Mouse (Mus musculus): ENCODE results near the gene Cyp2c40. TPM values are rescaled to one million over a fixed set of nuclear protein-coding genes. Genes with fewer than 3 reads are reported as not detected.

Gene Cyp2c40
- polyA plus RNA-seq (2017; shearing (Covaris generic)): not detected

GRCm38 (mm10) chr19:39812714-39813113 is at the start of gene Cyp2c40:
Cyp2c40 (minus strand) TSS chr19:39812814.

GRCm38 (mm10) chr19:39740920-39741319 is 71.7 kb downstream of the Cyp2c40 start, which contains the start of gene Cyp2c68:
Cyp2c68 (minus strand) TSS chr19:39741054.

Other genes starting within 250 kb of the Cyp2c40 start
- not detected for gene Cyp2c67, start 163.8 kb downstream of the Cyp2c40 start, polyA plus RNA-seq (2017; shearing (Covaris generic))
- not detected for gene Cyp2c68, start 71.8 kb downstream of the Cyp2c40 start, polyA plus RNA-seq (2017; shearing (Covaris generic))
- gene Cyp2c69, start 74.0 kb upstream of the Cyp2c40 start, polyA plus RNA-seq (2017; shearing (Covaris generic)): not detected
- not detected for gene Cyp2c37, start 179.6 kb upstream of the Cyp2c40 start, polyA plus RNA-seq (2017; shearing (Covaris generic))

Data from activated CD4-positive, CD25-positive, alpha-beta regulatory T cell, adult 9 weeks (primary cell).